Mouse (Mus musculus) 416B (cell line): Measurements from ENCODE around the gene Cdc42ep3.

Source experiments
- DNase-seq: peaks from one replicate; pipeline ENCODE4 v3.0.0; 2011; ENCODE audit warnings: low read depth

The Cdc42ep3 gene

GRCm38 (mm10) chr17:79354444-79355270 lies at the start of gene Cdc42ep3:
Gene Cdc42ep3, minus strand, starts transcription at chr17:79355091.
- peak; percentile 51 for DNase-seq

GRCm38 (mm10) chr17:79400356-79400755 lies 45.5 kb upstream of the Cdc42ep3 start:
- no peak for DNase-seq

DNA sequence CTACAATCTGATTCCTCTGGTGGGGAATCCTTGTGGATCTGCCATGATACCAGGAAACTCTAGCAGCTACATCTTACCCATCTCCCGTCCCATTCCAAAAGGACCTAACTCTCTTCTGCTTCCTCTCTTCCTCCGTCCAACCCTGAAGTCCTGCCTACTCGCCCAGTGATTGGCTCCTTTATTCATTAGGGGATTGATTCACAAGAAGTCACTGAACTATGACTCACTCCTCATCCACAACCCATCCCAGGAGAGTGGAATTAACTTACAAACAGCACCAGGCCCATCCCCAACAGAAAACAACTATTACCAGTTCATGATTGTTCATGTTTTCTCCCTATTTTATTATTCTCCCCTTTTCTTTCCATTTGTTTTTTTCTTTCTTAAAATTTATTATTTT lies 43.5 kb upstream of the Cdc42ep3 start:
- no peak for DNase-seq

DNA sequence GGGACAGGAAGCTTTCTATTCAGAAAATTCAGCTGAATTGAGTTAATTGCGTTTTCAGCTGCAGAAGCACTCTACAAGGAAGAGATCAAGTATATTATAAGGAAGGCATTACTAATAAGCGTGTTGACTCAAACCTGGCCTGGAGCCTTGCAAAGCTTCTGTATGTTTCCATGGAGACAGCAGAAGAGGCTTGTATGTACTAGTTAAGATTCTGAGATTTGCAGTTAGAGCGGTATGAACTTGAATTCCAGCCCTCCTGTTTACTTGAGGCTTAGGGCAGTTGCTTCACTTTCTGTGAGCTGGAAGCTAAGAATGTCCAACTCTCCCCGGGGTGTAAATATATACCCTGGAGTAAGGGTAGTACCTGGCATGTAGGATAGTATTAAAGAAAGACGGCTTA lies 39.9 kb upstream of the Cdc42ep3 start:
- no peak for DNase-seq

GRCm38 (mm10) chr17:79393886-79394285 lies 39.0 kb upstream of the Cdc42ep3 start:
- DNase-seq = no peak

- DNase-seq = no peak
These were observed 32.7 kb upstream of the Cdc42ep3 start for GRCm38 (mm10) chr17:79387465-79388066.

DNA sequence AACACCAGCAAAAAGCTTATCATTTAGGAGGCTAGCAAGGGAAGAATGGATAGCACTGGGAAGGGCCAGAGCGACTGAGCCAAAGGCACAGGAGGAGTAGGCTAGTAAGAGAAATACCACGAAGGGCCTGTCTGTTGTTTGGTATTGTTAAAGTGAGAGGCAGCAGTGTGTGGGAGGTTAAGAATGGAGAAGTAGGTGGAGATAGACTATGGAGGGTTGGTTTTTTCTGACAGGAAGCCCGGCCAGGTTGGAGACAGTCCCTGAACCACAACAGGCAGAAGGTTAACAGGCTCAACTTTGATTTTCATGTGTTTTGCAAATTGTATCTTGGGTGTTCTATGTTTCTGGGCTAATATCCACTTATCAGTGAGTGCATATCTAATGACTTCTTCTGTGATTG lies 26.6 kb upstream of the Cdc42ep3 start:
- DNase-seq = no peak

- DNase-seq = peak; percentile 73
These were observed 24.3 kb upstream of the Cdc42ep3 start for GRCm38 (mm10) chr17:79379191-79379590.

DNA sequence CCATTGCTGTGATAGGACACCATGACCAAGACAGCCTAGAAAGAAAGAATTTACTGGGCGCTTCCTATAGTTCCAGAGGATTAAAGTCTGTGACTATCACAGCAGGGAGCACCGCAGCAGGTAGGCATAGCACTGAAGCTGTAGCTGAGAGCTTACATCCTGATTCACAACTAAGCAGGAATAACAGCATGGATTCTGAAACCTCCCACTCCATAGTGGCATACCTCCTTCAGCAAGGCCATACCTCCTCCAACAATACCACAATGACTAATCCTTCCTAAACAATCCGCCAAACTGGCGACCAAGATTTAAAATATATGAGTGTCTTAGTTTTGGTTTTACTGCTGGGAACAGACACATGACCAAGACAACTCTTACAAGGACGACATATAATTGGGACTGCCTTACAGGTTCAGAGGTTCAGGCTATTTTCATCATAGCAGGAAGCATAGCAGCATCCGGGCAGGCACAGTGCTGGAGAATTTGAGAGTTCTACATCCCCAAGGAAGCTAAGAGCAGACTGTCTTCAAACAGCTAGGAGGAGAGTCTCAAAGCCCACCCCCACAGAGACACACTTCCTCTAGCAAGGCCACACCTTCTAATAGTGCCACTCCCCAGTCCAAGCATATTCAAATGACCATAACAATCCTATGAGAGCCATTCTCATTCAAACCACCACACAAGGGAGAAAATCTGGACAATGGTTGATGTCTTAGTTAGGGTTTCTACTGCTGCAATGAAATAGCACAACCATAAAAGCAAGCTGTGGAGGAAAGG lies 21.7 kb upstream of the Cdc42ep3 start:
- DNase-seq = peak; percentile 31

DNA sequence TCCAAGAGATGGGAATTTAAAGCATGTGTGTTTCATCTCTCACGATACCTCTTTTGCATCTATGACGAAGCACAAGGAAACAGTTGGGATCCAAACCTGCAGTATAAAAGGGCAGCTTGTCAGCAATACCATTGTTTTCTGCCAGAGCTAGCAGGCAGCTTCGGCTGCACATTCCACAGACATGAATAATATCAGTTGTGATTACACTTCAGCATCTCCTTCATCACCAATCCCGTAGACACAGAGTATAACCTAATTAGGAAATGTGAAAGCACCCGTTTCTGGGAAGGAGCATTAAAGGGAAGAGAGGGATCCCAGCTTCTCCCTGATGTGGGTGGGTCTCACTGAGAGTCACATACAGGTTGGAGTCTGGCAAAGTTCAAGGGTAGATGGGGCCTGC lies 18.1 kb upstream of the Cdc42ep3 start:
- DNase-seq = no peak

DNA sequence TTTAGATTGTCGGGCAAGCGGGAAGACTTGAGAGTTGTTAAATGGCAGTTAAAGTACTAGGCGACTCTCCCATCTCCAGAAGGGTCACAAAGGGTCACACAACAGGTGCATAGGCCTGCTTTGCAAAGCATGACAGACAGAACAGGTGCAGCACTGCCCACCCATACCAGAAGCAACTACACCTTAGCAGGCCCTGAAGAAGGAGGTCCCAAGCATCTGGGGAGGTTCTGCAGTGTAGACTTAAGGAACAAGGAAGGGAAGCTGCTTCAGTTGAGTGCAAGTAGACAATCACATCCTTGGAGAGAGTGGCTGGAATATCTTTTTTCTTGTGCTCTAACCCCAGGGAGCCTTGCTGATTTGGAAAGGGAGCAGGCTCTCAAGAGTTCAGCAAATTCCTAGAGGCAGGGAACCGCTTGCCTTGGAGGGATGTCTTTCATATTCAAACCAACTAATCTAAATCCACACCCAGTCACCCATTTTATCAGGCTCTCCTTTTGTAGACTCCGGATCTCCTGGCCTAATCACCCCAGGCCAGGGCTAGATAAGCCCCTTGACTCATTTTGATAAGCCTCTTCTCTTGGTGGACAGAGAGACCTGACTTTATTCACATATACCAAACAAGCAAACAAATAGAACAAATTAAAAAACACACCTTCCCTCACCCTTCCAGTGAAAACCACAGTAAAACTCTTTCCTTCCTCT lies 10.0 kb upstream of the Cdc42ep3 start:
- DNase-seq = no peak

DNA sequence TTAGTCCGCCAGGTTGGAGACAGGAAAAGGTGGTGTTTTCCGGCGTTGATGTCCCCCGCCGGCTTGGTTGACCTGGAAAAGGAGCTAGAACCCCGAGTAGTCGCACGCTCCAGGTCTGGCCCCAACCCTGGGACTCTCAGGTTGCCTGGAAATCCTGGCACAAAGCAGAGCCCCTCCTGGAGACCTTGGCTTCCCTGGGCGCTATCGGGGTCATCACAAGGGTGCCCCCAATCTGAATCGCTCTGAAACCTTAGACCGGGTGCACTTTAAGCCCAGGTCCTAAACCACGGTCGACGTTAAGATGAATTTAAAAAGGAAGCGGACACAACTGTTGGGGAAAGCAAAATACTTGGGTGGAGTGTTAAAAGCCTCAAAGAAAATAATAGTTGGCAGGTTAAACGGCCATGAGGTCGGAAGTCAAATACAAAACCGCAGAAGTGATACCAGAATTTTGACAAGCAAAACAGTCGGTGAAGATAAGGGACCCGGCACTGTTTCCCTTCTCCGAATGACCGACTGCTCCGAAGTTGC lies 1.2 kb upstream of the Cdc42ep3 start:
- peak; percentile 84 for DNase-seq

- peak; percentile 64 for DNase-seq
These were observed 540 bp upstream of the Cdc42ep3 start for GRCm38 (mm10) chr17:79355271-79355991.

- DNase-seq = peak; percentile 43
These were observed 782 bp downstream of the Cdc42ep3 start for GRCm38 (mm10) chr17:79354174-79354443.

GRCm38 (mm10) chr17:79353446-79354173 lies 1.3 kb downstream of the Cdc42ep3 start:
- peak; percentile 18 for DNase-seq

GRCm38 (mm10) chr17:79350751-79351191 lies 4.1 kb downstream of the Cdc42ep3 start:
- DNase-seq = no peak

- DNase-seq = no peak
These were observed 5.5 kb downstream of the Cdc42ep3 start for GRCm38 (mm10) chr17:79349371-79349770.

DNA sequence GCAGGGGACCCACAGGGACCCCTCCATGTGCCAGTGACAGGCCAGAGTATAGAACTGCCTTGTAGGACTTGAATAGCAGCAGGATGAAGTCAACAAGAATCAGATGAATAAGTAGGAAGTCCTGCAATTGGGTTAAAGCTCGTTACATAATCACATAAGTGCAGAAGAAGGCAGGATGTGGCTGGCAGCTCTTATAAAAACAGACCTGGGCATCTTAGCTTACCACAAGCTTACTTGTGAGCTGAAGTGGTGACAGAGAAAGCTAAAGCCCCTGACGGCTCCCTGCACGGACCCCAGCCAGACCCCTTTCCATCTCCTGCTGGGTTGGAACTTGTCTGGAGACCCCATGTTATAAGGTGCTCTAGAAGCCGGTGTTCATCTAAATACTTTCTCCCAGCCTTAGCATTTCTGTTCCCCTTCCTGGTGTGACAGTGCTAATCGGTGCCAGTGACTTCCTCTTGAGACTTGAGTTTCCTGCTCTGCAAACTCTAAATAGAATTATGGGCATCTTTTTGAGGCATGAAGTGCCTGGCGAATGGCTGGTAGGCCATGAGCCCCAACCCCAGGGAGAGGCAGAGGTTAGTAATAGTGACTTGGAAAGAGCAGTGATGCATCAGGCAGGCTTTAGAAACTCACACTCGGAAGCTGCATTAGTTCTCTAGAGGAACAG lies 6.8 kb downstream of the Cdc42ep3 start:
- DNase-seq = peak; percentile 80

DNA sequence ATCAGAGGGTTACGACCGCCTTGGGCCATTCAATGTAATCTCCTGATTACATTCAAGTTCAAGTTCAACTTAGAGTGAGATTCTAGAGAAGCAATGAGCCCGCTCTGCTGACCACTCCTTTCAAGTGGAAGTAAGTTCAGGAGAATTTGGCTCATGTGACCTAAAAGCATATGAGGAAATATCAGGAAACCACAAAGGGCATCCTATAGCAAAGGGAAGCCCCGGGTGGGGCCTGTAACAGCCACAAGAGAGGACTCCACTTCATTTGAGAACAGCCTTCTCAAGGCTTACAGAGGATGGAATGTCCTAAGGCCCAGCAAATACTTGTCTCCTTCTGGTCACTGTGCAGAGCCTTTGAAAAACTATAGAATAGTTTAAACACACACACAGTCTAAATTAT lies 7.6 kb downstream of the Cdc42ep3 start:
- DNase-seq = peak; percentile 77
